Mouse (Mus musculus): ENCODE data around the gene Sox21.

Sox21 gene

GRCm38 (mm10) chr14:118225061-118225743 lies 11.6 kb downstream of the Sox21 start:
- no peak for DNase-seq (ENCODE audit: low spot score)

GRCm38 (mm10) chr14:118220885-118221284 lies 15.9 kb downstream of the Sox21 start:
- no peak for DNase-seq (ENCODE audit: low spot score)

- no peak for DNase-seq (ENCODE audit: low spot score)
Observed at GRCm38 (mm10) chr14:118216826-118217225, 20.0 kb downstream of the Sox21 start.

GRCm38 (mm10) chr14:118212188-118212804 lies 24.5 kb downstream of the Sox21 start:
- DNase-seq (ENCODE audit: low spot score): no peak

GRCm38 (mm10) chr14:118209642-118210041 lies 27.2 kb downstream of the Sox21 start:
- no peak for DNase-seq (ENCODE audit: low spot score)

- DNase-seq (ENCODE audit: low spot score): no peak
Observed at GRCm38 (mm10) chr14:118207347-118207746, 29.5 kb downstream of the Sox21 start.

- DNase-seq (ENCODE audit: low spot score): no peak
Observed at GRCm38 (mm10) chr14:118203031-118203430, 33.8 kb downstream of the Sox21 start.

GRCm38 (mm10) chr14:118202006-118202405 lies 34.8 kb downstream of the Sox21 start:
- DNase-seq (ENCODE audit: low spot score): no peak

GRCm38 (mm10) chr14:118200731-118201130 lies 36.1 kb downstream of the Sox21 start:
- DNase-seq (ENCODE audit: low spot score): no peak

- no peak for DNase-seq (ENCODE audit: low spot score)
Observed at GRCm38 (mm10) chr14:118197063-118197462, 39.8 kb downstream of the Sox21 start.

GRCm38 (mm10) chr14:118194219-118194914 lies 42.5 kb downstream of the Sox21 start:
- DNase-seq (ENCODE audit: low spot score): no peak

GRCm38 (mm10) chr14:118193663-118194062 lies 43.2 kb downstream of the Sox21 start:
- no peak for DNase-seq (ENCODE audit: low spot score)

GRCm38 (mm10) chr14:118193001-118193628 lies 43.7 kb downstream of the Sox21 start:
- DNase-seq (ENCODE audit: low spot score): no peak

GRCm38 (mm10) chr14:118191442-118191841 lies 45.4 kb downstream of the Sox21 start:
- no peak for DNase-seq (ENCODE audit: low spot score)
